Mouse (Mus musculus): ENCODE data around the gene Bdkrb1. TPM values are rescaled to one million over a fixed set of nuclear protein-coding genes. Genes with fewer than 3 reads are reported as not detected.

The Bdkrb1 gene
- polyA plus RNA-seq, 1 experiment from 2014 or later: not detected

Other genes starting within 250 kb of the Bdkrb1 start
- gene D430019H16Rik, start 149.2 kb upstream of the Bdkrb1 start, polyA plus RNA-seq (2016; fragmentation: Nextera tagmentation; extraction: Ambion mirVana): 1.9 and 2.2 TPM in 2 replicates
- gene Bdkrb2, start 39.9 kb upstream of the Bdkrb1 start, polyA plus RNA-seq (2016; fragmentation: Nextera tagmentation; extraction: Ambion mirVana): 0.25 and 0.42 TPM in 2 replicates
- gene Gskip, start 81.7 kb downstream of the Bdkrb1 start, polyA plus RNA-seq (2016; fragmentation: Nextera tagmentation; extraction: Ambion mirVana): 33.2 and 34.0 TPM in 2 replicates
- 11.4 and 12.2 TPM in 2 replicates for gene Atg2b, start 82.1 kb downstream of the Bdkrb1 start, polyA plus RNA-seq (2016; fragmentation: Nextera tagmentation; extraction: Ambion mirVana)
- gene Ak7, start 102.9 kb downstream of the Bdkrb1 start, polyA plus RNA-seq (2016; fragmentation: Nextera tagmentation; extraction: Ambion mirVana): 0.15 and 0.16 TPM in 2 replicates
- 290 and 300 TPM in 2 replicates for gene Papola, start 181.6 kb downstream of the Bdkrb1 start, polyA plus RNA-seq (2016; fragmentation: Nextera tagmentation; extraction: Ambion mirVana)

All from forebrain, embryonic 10.5 days (tissue).